Mouse (Mus musculus) MEL (cell line): ENCODE results near the gene Nudt15. TPM values are rescaled to one million over a fixed set of nuclear protein-coding genes. Genes with fewer than 3 reads are reported as not detected.

Source experiments
- DNase-seq: peaks from one replicate; pipeline ENCODE4 v3.0.0; 2011; ENCODE audit warnings: low read depth, low spot score
- H3K27ac ChIP-seq: 2 replicates; pipeline ENCODE4 v1.5.1; 2012; ENCODE audit warnings: low read depth, mild to moderate bottlenecking, control low read depth, low read length, moderate library complexity; ENCODE audit not compliant: control insufficient read depth
- H3K27me3 ChIP-seq, 2 experiments: fragments of 150-350 bp in 1 of 2; sonication (generic) in 1 of 2; 2 replicates each; pipeline ENCODE4 v1.6.1; 2012; ENCODE audit warnings: low read length in 2 of 2, mild to moderate bottlenecking in 2 of 2, improper control_type of control experiment in 1 of 2, moderate library complexity in 1 of 2; ENCODE audit not compliant: insufficient read depth in 2 of 2, control insufficient read depth in 1 of 2
- H3K36me3 ChIP-seq, 2 experiments: 2 replicates each; pipeline ENCODE4 v1.6.1; 2012 to 2014; ENCODE audit warnings: low read length in 2 of 2, improper control_type of control experiment in 1 of 2, inconsistent platforms in 1 of 2, mild to moderate bottlenecking in 1 of 2; ENCODE audit not compliant: insufficient read depth in 2 of 2, control insufficient read depth in 1 of 2
- H3K4me1 ChIP-seq, 2 experiments: fragments of 150-350 bp in 1 of 2; sonication (generic) in 1 of 2; 2 replicates each; pipeline ENCODE4 v1.6.1; 2012; ENCODE audit warnings: low read length in 2 of 2, improper control_type of control experiment in 1 of 2, mild to moderate bottlenecking in 1 of 2; ENCODE audit not compliant: insufficient read depth in 2 of 2, control insufficient read depth in 1 of 2
- H3K4me3 ChIP-seq, 2 experiments: fragments of 150-350 bp in 1 of 2; sonication (generic) in 1 of 2; 2 replicates each; pipeline ENCODE4 v1.5.1; 2012; ENCODE audit warnings: low read depth in 2 of 2, low read length in 2 of 2, mild to moderate bottlenecking in 2 of 2, moderate library complexity in 2 of 2, control low read depth in 1 of 2, improper control_type of control experiment in 1 of 2; ENCODE audit not compliant: control insufficient read depth in 1 of 2, insufficient read depth in 1 of 2
- H3K79me2 ChIP-seq: 2 replicates; pipeline ENCODE4 v1.6.1; 2012; ENCODE audit warnings: mild to moderate bottlenecking, low read length, moderate library complexity; ENCODE audit not compliant: control insufficient read depth, poor library complexity, insufficient read depth
- H3K9ac ChIP-seq: 2 replicates; pipeline ENCODE4 v1.6.1; 2012; ENCODE audit warnings: low read depth, mild to moderate bottlenecking, control low read depth, low read length, moderate library complexity; ENCODE audit not compliant: control insufficient read depth, poor library complexity, severe bottlenecking
- H3K9me3 ChIP-seq: fragments of 150-350 bp; sonication (generic); replicated peaks from 2 replicates; pipeline ENCODE4 v1.6.1; 2012; ENCODE audit warnings: mild to moderate bottlenecking, low read length, improper control_type of control experiment, moderate library complexity; ENCODE audit not compliant: insufficient read depth
- BHLHE40 ChIP-seq: IDR thresholded peaks from 2 replicates; pipeline ENCODE4 v1.6.1; 2012; ENCODE audit warnings: low read depth, mild to moderate bottlenecking, inconsistent platforms, low read length, improper control_type of control experiment, borderline replicate concordance
- E2F4 ChIP-seq: IDR thresholded peaks from 2 replicates; pipeline ENCODE4 v1.6.1; 2011; ENCODE audit warnings: low read depth, low read length, improper control_type of control experiment, borderline replicate concordance
- GABPA ChIP-seq: IDR thresholded peaks from 2 replicates; pipeline ENCODE4 v1.6.1; 2012; ENCODE audit warnings: low read depth, mild to moderate bottlenecking, inconsistent platforms, low read length, improper control_type of control experiment, moderate library complexity
- HCFC1 ChIP-seq: IDR thresholded peaks from 2 replicates; pipeline ENCODE4 v1.6.1; 2012; ENCODE audit warnings: low read depth, mild to moderate bottlenecking, inconsistent platforms, low read length, improper control_type of control experiment, moderate library complexity
- JUND ChIP-seq: IDR thresholded peaks from 2 replicates; pipeline ENCODE4 v1.6.1; 2011; ENCODE audit warnings: low read depth, mild to moderate bottlenecking, improper control_type of control experiment, low read length
- MAX ChIP-seq: IDR thresholded peaks from 2 replicates; pipeline ENCODE4 v1.6.1; 2011; ENCODE audit warnings: low read length, improper control_type of control experiment
- MEF2A ChIP-seq: IDR thresholded peaks from 2 replicates; pipeline ENCODE4 v1.6.1; 2014; ENCODE audit warnings: low read depth, mild to moderate bottlenecking, inconsistent platforms, low read length, improper control_type of control experiment; ENCODE audit not compliant: poor library complexity, insufficient replicate concordance, severe bottlenecking; ENCODE audit errors: extremely low read depth
- MXI1 ChIP-seq: IDR thresholded peaks from 2 replicates; pipeline ENCODE4 v1.6.1; 2011; ENCODE audit warnings: mild to moderate bottlenecking, low read depth, low read length, improper control_type of control experiment
- MYC ChIP-seq: IDR thresholded peaks from 2 replicates; pipeline ENCODE4 v1.6.1; 2011; ENCODE audit warnings: low read depth, mild to moderate bottlenecking, low read length, improper control_type of control experiment, moderate library complexity
- POLR2AphosphoS2 ChIP-seq: IDR thresholded peaks from 2 replicates; pipeline ENCODE4 v1.6.1; 2011; ENCODE audit warnings: low read length, improper control_type of control experiment
- POLR2AphosphoS5 ChIP-seq: IDR thresholded peaks from 2 replicates; pipeline ENCODE4 v1.6.1; 2012; ENCODE audit warnings: low read depth, borderline replicate concordance, mild to moderate bottlenecking, inconsistent platforms, low read length, moderate library complexity, mixed read lengths
- TAL1 ChIP-seq: IDR thresholded peaks from 2 replicates; pipeline ENCODE4 v1.6.1; 2012; ENCODE audit warnings: mild to moderate bottlenecking, inconsistent platforms, low read length, moderate library complexity, mixed read lengths
- TBP ChIP-seq: IDR thresholded peaks from 2 replicates; pipeline ENCODE4 v1.8.0; 2011; ENCODE audit warnings: low read depth, low read length, improper control_type of control experiment
- UBTF ChIP-seq: IDR thresholded peaks from 2 replicates; pipeline ENCODE4 v1.6.1; 2012; ENCODE audit warnings: low read depth, mild to moderate bottlenecking, inconsistent platforms, low read length, improper control_type of control experiment, moderate library complexity, borderline replicate concordance; ENCODE audit not compliant: insufficient read depth
- USF1 ChIP-seq: IDR thresholded peaks from 2 replicates; pipeline ENCODE4 v1.6.1; 2014; ENCODE audit warnings: low read depth, mild to moderate bottlenecking, inconsistent platforms, low read length, improper control_type of control experiment, moderate library complexity
- USF2 ChIP-seq, 2 experiments: IDR thresholded peaks; 2 replicates each; pipeline ENCODE4 v1.6.1; 2011 to 2012; ENCODE audit warnings: improper control_type of control experiment in 2 of 2, low read length in 2 of 2, borderline replicate concordance in 1 of 2, inconsistent platforms in 1 of 2, low read depth in 1 of 2, mild to moderate bottlenecking in 1 of 2; ENCODE audit not compliant: insufficient read depth in 1 of 2
- ZC3H11A ChIP-seq: IDR thresholded peaks from 2 replicates; pipeline ENCODE4 v1.6.1; 2012; ENCODE audit warnings: low read depth, mild to moderate bottlenecking, inconsistent platforms, low read length, improper control_type of control experiment
- polyA plus RNA-seq, 2 experiments: library from polyadenylated mRNA; stranded (reverse) in 1 of 2; unstranded in 1 of 2; fragments of >175 nt in 1 of 2; fragments of >200 nt in 1 of 2; gene quantifications; 2 replicates each; pipeline versions ENCODE4 v1.2.1 to v1.2.4; 2012; ENCODE audit warnings: low replicate concordance in 2 of 2, low read depth in 1 of 2; ENCODE audit not compliant: insufficient read length in 2 of 2, insufficient read depth in 1 of 2, missing spikeins in 1 of 2
- total RNA-seq: library from RNA; depleted of rRNA; stranded (reverse); fragments of 300-350 nt; gene quantifications from 2 replicates; pipeline ENCODE4 v1.2.3, GENCODE M21; 2012

Gene Nudt15
- total and polyA plus RNA-seq, 3 experiments, result 8.8 to 12.3 TPM; not detected in 1

- no peak for DNase-seq
- peaks cover 18% of the 10 kb centered on the region for H3K79me2 ChIP-seq
- peaks cover 8 to 30% of the 10 kb centered on the region in 2 experiments for H3K4me1 ChIP-seq
Measured at GRCm38 (mm10) chr14:73507200-73507599, 40.8 kb downstream of the Nudt15 start.

GRCm38 (mm10) chr14:73506283-73506682 lies 41.8 kb downstream of the Nudt15 start:
- TF ChIP-seq TBP (no peak), MYC (no peak), MEF2A (no peak), USF1 (no peak), POLR2AphosphoS5 (no peak), ZC3H11A (no peak), MAX (no peak), MXI1 (no peak), POLR2AphosphoS2 (no peak), E2F4 (no peak), JUND (no peak), USF2 (IDR thresholded peaks at IDR 0.05; ENCODE audit: borderline replicate concordance in 1 of 2, insufficient read depth in 1 of 2, low read depth in 1 of 2, low read length in 2 of 2) (no peak)
- H3K4me1 ChIP-seq, result peaks cover 8 to 26% of the 10 kb centered on the region in 2 experiments
- H3K9me3 ChIP-seq, result no peaks in the 10 kb centered on the region
- H3K27ac ChIP-seq, result no peak overlapping the region
- H3K4me3 ChIP-seq, result no peak overlapping the region
- no peak for DNase-seq
- peaks cover 0 to 15% of the 10 kb centered on the region in 2 experiments; a peak in 2 of 4 replicates for H3K36me3 ChIP-seq
- peaks cover 11% of the 10 kb centered on the region for H3K79me2 ChIP-seq
- 0 out of 4 replicates have a peak, but pooled peaks cover 0 to 2% of the 10 kb centered on the region in 2 experiments for H3K27me3 ChIP-seq
- no peak overlapping the region for H3K9ac ChIP-seq

More at GRCm38 (mm10) chr14:73507200-73507599, 40.8 kb downstream of the Nudt15 start:
- no peak overlapping the region for H3K9ac ChIP-seq
- no peak overlapping the region for H3K4me3 ChIP-seq
- no peak overlapping the region for H3K27ac ChIP-seq
- no peaks in the 10 kb centered on the region for H3K9me3 ChIP-seq
- TF ChIP-seq GABPA (no peak), HCFC1 (no peak), ZC3H11A (no peak), JUND (no peak), BHLHE40 (no peak), USF2 (IDR thresholded peaks at IDR 0.05; ENCODE audit: borderline replicate concordance in 1 of 2, insufficient read depth in 1 of 2, low read depth in 1 of 2, low read length in 2 of 2) (no peak), UBTF (no peak), POLR2AphosphoS2 (no peak), TAL1 (no peak), TBP (no peak)
- H3K36me3 ChIP-seq, result peaks cover 0 to 19% of the 10 kb centered on the region in 2 experiments; a peak in 2 of 4 replicates
- 0 out of 4 replicates have a peak, but pooled peaks cover 0 to 2% of the 10 kb centered on the region in 2 experiments for H3K27me3 ChIP-seq
